Mouse (Mus musculus) hindbrain, embryonic 13.5 days (tissue): Measurements from ENCODE around the gene Trp53rka. TPM values are rescaled to one million over a fixed set of nuclear protein-coding genes. Genes with fewer than 3 reads are reported as not detected.

Experiments
- ATAC-seq: fragments of 200-750 bp; cut with Nextera tagmentation; 2 replicates; pipeline ENCODE4 v1.8.0; 2017; ENCODE audit warnings: moderate TSS enrichment; ENCODE audit not compliant: low FRiP score
- H3K27ac ChIP-seq: fragments of 300-500 bp; sonication (generic); 2 replicates; pipeline ENCODE4 v1.5.1; 2015; ENCODE audit warnings: inconsistent platforms, mild to moderate bottlenecking, moderate library complexity
- H3K27me3 ChIP-seq: fragments of 300-500 bp; sonication (generic); 2 replicates; pipeline ENCODE4 v1.6.1; 2015; ENCODE audit warnings: mild to moderate bottlenecking, inconsistent platforms
- H3K36me3 ChIP-seq: fragments of 300-500 bp; sonication (generic); 2 replicates; pipeline ENCODE4 v1.6.1; 2015; ENCODE audit warnings: mild to moderate bottlenecking, inconsistent platforms
- H3K4me1 ChIP-seq: fragments of 300-500 bp; sonication (generic); replicated peaks from 2 replicates; pipeline ENCODE4 v1.6.1; 2015; ENCODE audit warnings: inconsistent platforms
- H3K4me2 ChIP-seq: fragments of 300-500 bp; sonication (generic); 2 replicates; pipeline ENCODE4 v1.6.1; 2015; ENCODE audit warnings: inconsistent platforms, mild to moderate bottlenecking, moderate library complexity
- H3K4me3 ChIP-seq: fragments of 300-500 bp; sonication (generic); 2 replicates; pipeline ENCODE4 v1.5.1; 2015; ENCODE audit warnings: mild to moderate bottlenecking, inconsistent platforms
- H3K9ac ChIP-seq: fragments of 300-500 bp; sonication (generic); 2 replicates; pipeline ENCODE4 v1.6.1; 2015; ENCODE audit warnings: mild to moderate bottlenecking, inconsistent platforms
- H3K9me3 ChIP-seq: fragments of 300-500 bp; sonication (generic); 2 replicates; pipeline ENCODE4 v1.6.1; 2016; ENCODE audit warnings: inconsistent platforms
- WGBS: fragments of 180-500 bp; shearing (Covaris S2); methylation state at CpG from one replicate; pipeline ENCODE4 v1.1.7; 2015; 5-methylcytosine and 5-hydroxymethylcytosine counted together
- polyA plus RNA-seq: library from polyadenylated mRNA; unstranded; fragments of >200 nt; fragmentation: Nextera tagmentation; extraction: Ambion mirVana; gene quantifications from 2 replicates; pipeline ENCODE4 v1.2.1, GENCODE M21; 2015

Gene Trp53rka
- polyA plus RNA-seq, 1 experiment from 2014 or later, result 43.0 TPM

GRCm38 (mm10) chr2:165475850-165476249 is 17.3 kb downstream of the Trp53rka start:
- Histone ChIP-seq H3K9me3 (no peaks in the 10 kb centered on the region), H3K36me3 (no peaks in the 10 kb centered on the region), H3K4me3 (no peak overlapping the region), H3K27ac (no peak overlapping the region), H3K27me3 (peaks cover 38% of the 10 kb centered on the region), H3K9ac (no peak overlapping the region), H3K4me1 (peaks cover 6% of the 10 kb centered on the region; the same call in 1 of the 2 replicates), H3K4me2 (no peak overlapping the region)
- WGBS, result 52% methylated on average over 5 of the region's 5 CpGs
- ATAC-seq, result no peak

- Histone ChIP-seq H3K9ac (no peak overlapping the region), H3K36me3 (no peaks in the 10 kb centered on the region), H3K27me3 (peaks cover 41% of the 10 kb centered on the region), H3K4me3 (no peak overlapping the region), H3K4me2 (no peak overlapping the region), H3K27ac (no peak overlapping the region), H3K4me1 (peaks cover 6% of the 10 kb centered on the region; the same call in 1 of the 2 replicates), H3K9me3 (no peaks in the 10 kb centered on the region)
- WGBS, result 67% methylated on average over 7 of the region's 7 CpGs
- ATAC-seq, result no peak
These were observed 17.7 kb downstream of the Trp53rka start for GRCm38 (mm10) chr2:165475412-165475811.

- H3K36me3 ChIP-seq, result no peaks in the 10 kb centered on the region
- ATAC-seq, result no peak
- WGBS, result 2% methylated on average over 35 of the region's 35 CpGs
- peaks cover 45% of the 10 kb centered on the region for H3K27me3 ChIP-seq
- H3K9ac ChIP-seq, result peak within 1 kb of the TSS; percentile 58
- no peak within 1 kb of the TSS for H3K27ac ChIP-seq
- peak within 1 kb of the TSS; percentile 44 for H3K4me2 ChIP-seq
- H3K4me3 ChIP-seq, result peak within 1 kb of the TSS; percentile 21
- H3K9me3 ChIP-seq, result no peaks in the 10 kb centered on the region
- peaks cover 18% of the 10 kb centered on the region for H3K4me1 ChIP-seq
These were observed 20.1 kb downstream of the Trp53rka start, which contains the start of gene Slc13a3 for GRCm38 (mm10) chr2:165473003-165473402. TSS of gene Slc13a3 (minus strand) at chr2:165473230.

GRCm38 (mm10) chr2:165471943-165472342 is 21.2 kb downstream of the Trp53rka start:
- Histone ChIP-seq H3K36me3 (no peaks in the 10 kb centered on the region), H3K9me3 (no peaks in the 10 kb centered on the region), H3K27me3 (peaks cover 45% of the 10 kb centered on the region), H3K4me1 (peaks cover 22% of the 10 kb centered on the region), H3K4me2 (no peak overlapping the region), H3K27ac (no peak overlapping the region), H3K4me3 (no peak overlapping the region), H3K9ac (no peak overlapping the region)
- no peak for ATAC-seq
- WGBS, result 67% methylated on average over 11 of the region's 11 CpGs

GRCm38 (mm10) chr2:165470167-165470566 is 23.0 kb downstream of the Trp53rka start:
- Histone ChIP-seq H3K4me3 (no peak overlapping the region), H3K27ac (no peak overlapping the region), H3K4me1 (peaks cover 22% of the 10 kb centered on the region), H3K9ac (no peak overlapping the region), H3K9me3 (no peaks in the 10 kb centered on the region), H3K36me3 (no peaks in the 10 kb centered on the region), H3K27me3 (peaks cover 49% of the 10 kb centered on the region), H3K4me2 (no peak overlapping the region)
- 46% methylated on average over 5 of the region's 5 CpGs for WGBS
- no peak for ATAC-seq

- Histone ChIP-seq H3K9ac (no peak overlapping the region), H3K27ac (no peak overlapping the region), H3K27me3 (peaks cover 31% of the 10 kb centered on the region), H3K36me3 (no peaks in the 10 kb centered on the region), H3K9me3 (no peaks in the 10 kb centered on the region), H3K4me1 (peaks cover 20% of the 10 kb centered on the region), H3K4me2 (no peak overlapping the region), H3K4me3 (no peak overlapping the region)
- ATAC-seq, result no peak
- 53% methylated on average over 15 of the region's 15 CpGs for WGBS
These were observed 25.2 kb downstream of the Trp53rka start for GRCm38 (mm10) chr2:165467824-165468452.

GRCm38 (mm10) chr2:165459663-165460062 is 33.5 kb downstream of the Trp53rka start:
- Histone ChIP-seq H3K4me1 (no peaks in the 10 kb centered on the region; the same call in none of the 2 replicates), H3K9ac (no peak overlapping the region), H3K4me3 (no peak overlapping the region), H3K9me3 (no peaks in the 10 kb centered on the region), H3K27me3 (no peaks in the 10 kb centered on the region), H3K27ac (no peak overlapping the region), H3K36me3 (no peaks in the 10 kb centered on the region), H3K4me2 (no peak overlapping the region)
- no peak for ATAC-seq
- 22% methylated on average over 7 of the region's 7 CpGs for WGBS

- no peak for ATAC-seq
- H3K9me3 ChIP-seq, result no peaks in the 10 kb centered on the region
- no peaks in the 10 kb centered on the region; the same call in none of the 2 replicates for H3K4me1 ChIP-seq
- H3K27me3 ChIP-seq, result no peaks in the 10 kb centered on the region
- no peak overlapping the region for H3K9ac ChIP-seq
- no peak overlapping the region for H3K4me3 ChIP-seq
- 84% methylated on average over 5 of the region's 5 CpGs for WGBS
- no peak overlapping the region for H3K27ac ChIP-seq
- H3K4me2 ChIP-seq, result no peak overlapping the region
- H3K36me3 ChIP-seq, result no peaks in the 10 kb centered on the region
These were observed 34.9 kb downstream of the Trp53rka start for GRCm38 (mm10) chr2:165458189-165458588.

GRCm38 (mm10) chr2:165456710-165457109 is 36.4 kb downstream of the Trp53rka start:
- 51% methylated on average over 2 of the region's 2 CpGs for WGBS
- Histone ChIP-seq H3K4me1 (no peaks in the 10 kb centered on the region; the same call in 1 of the 2 replicates), H3K4me3 (no peak overlapping the region), H3K27me3 (no peaks in the 10 kb centered on the region), H3K4me2 (no peak overlapping the region), H3K36me3 (no peaks in the 10 kb centered on the region), H3K27ac (no peak overlapping the region), H3K9me3 (no peaks in the 10 kb centered on the region), H3K9ac (no peak overlapping the region)
- no peak for ATAC-seq

GRCm38 (mm10) chr2:165452730-165453693 is 40.1 kb downstream of the Trp53rka start:
- no peaks in the 10 kb centered on the region for H3K27me3 ChIP-seq
- H3K4me1 ChIP-seq, result no peaks in the 10 kb centered on the region
- 83% methylated on average over 12 of the region's 12 CpGs for WGBS
- H3K27ac ChIP-seq, result no peak overlapping the region
- H3K4me3 ChIP-seq, result no peak overlapping the region
- H3K4me2 ChIP-seq, result no peak overlapping the region
- H3K9me3 ChIP-seq, result no peaks in the 10 kb centered on the region
- H3K36me3 ChIP-seq, result no peaks in the 10 kb centered on the region
- H3K9ac ChIP-seq, result no peak overlapping the region
- no peak for ATAC-seq

GRCm38 (mm10) chr2:165448475-165448874 is 44.6 kb downstream of the Trp53rka start:
- Histone ChIP-seq H3K4me2 (no peak overlapping the region), H3K9me3 (no peaks in the 10 kb centered on the region), H3K9ac (no peak overlapping the region), H3K4me3 (no peak overlapping the region), H3K36me3 (no peaks in the 10 kb centered on the region), H3K27ac (no peak overlapping the region), H3K4me1 (no peaks in the 10 kb centered on the region), H3K27me3 (no peaks in the 10 kb centered on the region)
- WGBS, result 88% methylated on average over 9 of the region's 9 CpGs
- no peak for ATAC-seq

GRCm38 (mm10) chr2:165444861-165445260 is 48.3 kb downstream of the Trp53rka start:
- WGBS, result 89% methylated on average over 3 of the region's 3 CpGs
- no peak overlapping the region for H3K4me2 ChIP-seq
- no peak overlapping the region for H3K4me3 ChIP-seq
- H3K27ac ChIP-seq, result no peak overlapping the region
- H3K9me3 ChIP-seq, result no peaks in the 10 kb centered on the region
- H3K27me3 ChIP-seq, result no peaks in the 10 kb centered on the region
- no peak for ATAC-seq
- no peak overlapping the region for H3K9ac ChIP-seq
- H3K36me3 ChIP-seq, result no peaks in the 10 kb centered on the region
- no peaks in the 10 kb centered on the region for H3K4me1 ChIP-seq
